Mouse (Mus musculus) CH12.LX (cell line): ENCODE measurements around the gene Hoxd1.

Experiments used
- CTCF ChIP-seq, 2 experiments: IDR thresholded peaks in 1 of 2; conservative IDR thresholded peaks in 1 of 2; 2 replicates each; pipeline ENCODE4 v1.5.1; 2011 to 2012; ENCODE audit warnings: low read depth in 2 of 2, low read length in 2 of 2, improper control_type of control experiment in 1 of 2, inconsistent platforms in 1 of 2, mild to moderate bottlenecking in 1 of 2, moderate library complexity in 1 of 2
- ELF1 ChIP-seq: IDR thresholded peaks from 2 replicates; pipeline ENCODE4 v1.6.1; 2014; ENCODE audit warnings: low read depth, mild to moderate bottlenecking, inconsistent platforms, low read length, improper control_type of control experiment
- MAFK ChIP-seq: IDR thresholded peaks from 2 replicates; pipeline ENCODE4 v1.6.1; 2011; ENCODE audit warnings: low read length, improper control_type of control experiment; ENCODE audit not compliant: insufficient replicate concordance
- MXI1 ChIP-seq: IDR thresholded peaks from 2 replicates; pipeline ENCODE4 v1.6.1; 2011; ENCODE audit warnings: mild to moderate bottlenecking, low read depth, low read length, improper control_type of control experiment
- NELFE ChIP-seq: IDR thresholded peaks from 2 replicates; pipeline ENCODE4 v1.6.1; 2011; ENCODE audit warnings: low read depth, low read length, improper control_type of control experiment
- POLR2AphosphoS2 ChIP-seq: IDR thresholded peaks from 2 replicates; pipeline ENCODE4 v1.6.1; 2011; ENCODE audit warnings: low read depth, low read length, improper control_type of control experiment
- RAD21 ChIP-seq: IDR thresholded peaks from 2 replicates; pipeline ENCODE4 v1.6.1; 2011; ENCODE audit warnings: low read depth, mild to moderate bottlenecking, low read length, improper control_type of control experiment, moderate library complexity

- no peak for TF ChIP-seq POLR2AphosphoS2
- no peak for TF ChIP-seq CTCF (conservative IDR thresholded peaks at IDR 0.05 in 1 of 2, IDR thresholded peaks at IDR 0.05 in 1 of 2; ENCODE audit: low read depth in 2 of 2, low read length in 2 of 2)
- no peak for TF ChIP-seq MAFK
- TF ChIP-seq NELFE: no peak
- no peak for TF ChIP-seq MXI1
- TF ChIP-seq RAD21: no peak
- TF ChIP-seq ELF1: no peak
Observed at GRCm38 (mm10) chr2:74731055-74731454, 31.7 kb upstream of the Hoxd1 start.
